Mouse (Mus musculus) embryonic fibroblast, embryonic 13.5 days (primary cell): ENCODE results near the gene Cenpx.

Source experiments
- CTCF ChIP-seq: IDR thresholded peaks from 2 replicates; pipeline ENCODE4 v1.5.1; 2011; ENCODE audit warnings: mild to moderate bottlenecking, control low read depth, low read length, moderate library complexity, borderline replicate concordance; ENCODE audit not compliant: insufficient read depth
- POLR2A ChIP-seq: IDR thresholded peaks from 2 replicates; pipeline ENCODE4 v1.6.1; 2011; ENCODE audit warnings: low read depth, mild to moderate bottlenecking, control low read depth, low read length, moderate library complexity

GRCm38 (mm10) chr11:120726243-120727168 lies 13.0 kb upstream of the Cenpx start:
- TF ChIP-seq CTCF (no peak), POLR2A (no peak)
